Mouse (Mus musculus) limb, embryonic 14.5 days (tissue): ENCODE results near the gene Nxpe4. TPM values are rescaled to one million over a fixed set of nuclear protein-coding genes. Genes with fewer than 3 reads are reported as not detected.
A peak's percentile ranks its signal among the peaks of the same experiment; 100 is the strongest.

ENCODE experiments used
- ATAC-seq: fragments of 200-750 bp; cut with Nextera tagmentation; 2 replicates; pipeline ENCODE4 v1.8.0; 2017; ENCODE audit warnings: low read depth, moderate number of reproducible peaks, moderate TSS enrichment; ENCODE audit not compliant: low FRiP score
- DNase-seq: peaks from one replicate; pipeline ENCODE4 v3.0.0-alpha.2; 2015; ENCODE audit warnings: low spot score
- H3K27ac ChIP-seq: fragments of 300-500 bp; sonication (generic); replicated peaks from 2 replicates; pipeline ENCODE4 v1.5.1; 2014; ENCODE audit warnings: low read depth, mild to moderate bottlenecking, low read length, moderate library complexity, mixed read lengths
- H3K27me3 ChIP-seq: fragments of 300-500 bp; sonication (generic); 2 replicates; pipeline ENCODE4 v1.6.1; 2014; ENCODE audit warnings: low read length, mixed read lengths; ENCODE audit not compliant: control insufficient read depth, insufficient read depth
- H3K36me3 ChIP-seq: fragments of 300-500 bp; sonication (generic); 2 replicates; pipeline ENCODE4 v1.6.1; 2014; ENCODE audit warnings: mild to moderate bottlenecking, low read length, moderate library complexity, mixed read lengths; ENCODE audit not compliant: control insufficient read depth, insufficient read depth
- H3K4me1 ChIP-seq: fragments of 300-500 bp; sonication (generic); 2 replicates; pipeline ENCODE4 v1.6.1; 2014; ENCODE audit warnings: antibody characterized with exemption, low read length, mixed read lengths; ENCODE audit not compliant: control insufficient read depth, insufficient read depth
- H3K4me2 ChIP-seq: fragments of 300-500 bp; sonication (generic); replicated peaks from 2 replicates; pipeline ENCODE4 v1.6.1; 2014; ENCODE audit warnings: low read depth, mild to moderate bottlenecking, low read length, moderate library complexity; ENCODE audit not compliant: severe bottlenecking
- H3K4me3 ChIP-seq: fragments of 300-500 bp; sonication (generic); replicated peaks from 2 replicates; pipeline ENCODE4 v1.5.1; 2014; ENCODE audit warnings: low read length
- H3K9ac ChIP-seq: fragments of 300-500 bp; sonication (generic); 2 replicates; pipeline ENCODE4 v1.6.1; 2014; ENCODE audit warnings: mild to moderate bottlenecking, low read depth, low read length, moderate library complexity; ENCODE audit not compliant: severe bottlenecking
- H3K9me3 ChIP-seq: fragments of 300-500 bp; sonication (generic); 2 replicates; pipeline ENCODE4 v1.6.1; 2016; ENCODE audit warnings: low read length; ENCODE audit not compliant: control insufficient read depth
- POLR2A ChIP-seq: fragments of 200-500 bp; IDR thresholded peaks from 2 replicates; pipeline ENCODE4 v1.8.0; 2012; ENCODE audit warnings: inconsistent platforms, mild to moderate bottlenecking, moderate library complexity, borderline replicate concordance; ENCODE audit not compliant: insufficient read depth, insufficient read length; ENCODE audit errors: extremely low read depth
- WGBS: fragments of 180-500 bp; shearing (Covaris S2); extraction: QIAGEN DNeasy Blood & Tissue Kit; methylation state at CpG from one replicate; pipeline ENCODE4 v1.1.7; 2014; 5-methylcytosine and 5-hydroxymethylcytosine counted together
- polyA plus RNA-seq, 2 experiments: library from polyadenylated mRNA; depleted of rRNA in 1 of 2; stranded (reverse) in 1 of 2; unstranded in 1 of 2; fragments of >200 nt; fragmentation: Nextera tagmentation in 1 of 2; extraction: Ambion mirVana in 1 of 2; gene quantifications; 2 replicates each; pipeline versions ENCODE4 v1.2.1 to v1.2.3; 2012 to 2014

Nxpe4 gene
- polyA plus RNA-seq, 2 experiments = 6.3 to 8.2 TPM

DNA sequence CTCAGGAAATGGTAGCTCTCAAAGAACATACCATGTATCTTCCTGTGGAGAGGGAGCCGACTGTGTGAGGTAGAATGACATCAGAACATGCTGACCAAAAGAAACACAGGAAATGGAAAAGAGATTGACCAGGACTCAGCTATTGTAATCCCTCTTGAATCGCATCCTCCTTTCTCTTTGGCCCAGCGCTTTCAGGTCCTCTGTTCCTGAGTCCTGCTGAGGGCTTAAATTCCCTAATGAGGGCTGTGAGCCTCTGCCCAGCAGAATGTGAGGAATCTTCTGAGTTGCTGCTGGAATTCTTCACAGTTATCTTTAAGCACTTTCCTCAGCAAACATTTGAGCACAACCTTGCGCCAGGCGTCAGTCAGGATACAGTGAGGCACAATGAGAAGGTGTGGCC, 78.6 kb downstream of the Nxpe4 start:
- WGBS = 75% methylated on average over 5 of the region's 5 CpGs
- H3K27me3 ChIP-seq = no peaks in the 10 kb centered on the region
- no peaks in the 10 kb centered on the region for H3K36me3 ChIP-seq
- H3K27ac ChIP-seq = no peak overlapping the region
- H3K4me1 ChIP-seq = no peaks in the 10 kb centered on the region
- H3K4me2 ChIP-seq = no peak overlapping the region
- ATAC-seq (no peak), DNase-seq (no peak)
- TF ChIP-seq POLR2A = no peak
- H3K9ac ChIP-seq = no peak overlapping the region
- H3K9me3 ChIP-seq = no peaks in the 10 kb centered on the region
- no peak overlapping the region for H3K4me3 ChIP-seq

DNA sequence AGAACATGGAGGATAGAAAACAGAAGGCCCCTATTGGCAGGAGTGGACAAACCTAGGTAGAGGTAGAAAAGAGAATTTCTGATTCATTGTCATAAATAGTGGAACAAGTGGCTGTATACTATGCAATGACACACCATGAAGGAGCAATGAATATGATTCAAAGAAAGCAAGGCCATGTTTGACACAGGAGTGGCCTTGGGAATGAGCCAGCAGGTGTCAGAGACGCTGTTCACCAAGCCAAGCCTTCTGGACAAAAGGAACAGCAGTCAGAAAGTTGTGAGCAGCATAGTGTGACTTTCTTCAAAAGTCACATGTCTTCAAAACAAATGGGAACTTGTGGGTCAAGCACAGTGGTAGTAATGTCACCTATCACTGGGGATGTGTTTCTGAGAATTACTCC, 80.0 kb downstream of the Nxpe4 start:
- Histone ChIP-seq H3K9ac (no peak overlapping the region), H3K4me2 (no peak overlapping the region), H3K4me3 (no peak overlapping the region), H3K27ac (no peak overlapping the region), H3K36me3 (no peaks in the 10 kb centered on the region), H3K9me3 (no peaks in the 10 kb centered on the region), H3K27me3 (no peaks in the 10 kb centered on the region), H3K4me1 (no peaks in the 10 kb centered on the region)
- 88% methylated on average over 1 of the region's 1 CpGs for WGBS
- TF ChIP-seq POLR2A = no peak
- DNase-seq (no peak), ATAC-seq (no peak)

DNA sequence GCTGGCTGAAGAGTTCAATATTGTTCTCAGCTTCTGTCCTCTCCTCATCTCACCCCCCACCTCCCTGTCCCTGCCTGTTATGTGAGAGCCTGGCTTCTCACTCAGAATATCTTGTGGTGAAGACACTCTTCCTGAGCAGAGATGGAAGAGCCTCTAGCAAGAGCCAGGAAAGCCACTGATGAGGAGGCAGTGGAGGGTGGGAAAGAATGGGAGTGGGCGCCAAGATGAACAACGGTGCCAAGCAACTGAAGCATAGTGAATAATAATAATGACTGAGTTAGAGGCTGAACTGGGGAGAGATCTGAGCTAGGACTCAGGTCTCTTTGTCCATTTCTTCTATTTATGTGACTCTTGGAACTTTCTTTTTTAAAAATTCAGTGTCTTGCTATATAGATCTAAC, 80.9 kb downstream of the Nxpe4 start:
- Histone ChIP-seq H3K4me1 (no peaks in the 10 kb centered on the region), H3K4me2 (no peak overlapping the region), H3K27ac (no peak overlapping the region), H3K9ac (no peak overlapping the region), H3K27me3 (no peaks in the 10 kb centered on the region), H3K36me3 (no peaks in the 10 kb centered on the region), H3K4me3 (no peak overlapping the region), H3K9me3 (no peaks in the 10 kb centered on the region)
- whole genome bisulfite sequencing = 92% methylated on average over 2 of the region's 2 CpGs
- ATAC-seq (no peak), DNase-seq (no peak)
- no peak for TF ChIP-seq POLR2A

DNA sequence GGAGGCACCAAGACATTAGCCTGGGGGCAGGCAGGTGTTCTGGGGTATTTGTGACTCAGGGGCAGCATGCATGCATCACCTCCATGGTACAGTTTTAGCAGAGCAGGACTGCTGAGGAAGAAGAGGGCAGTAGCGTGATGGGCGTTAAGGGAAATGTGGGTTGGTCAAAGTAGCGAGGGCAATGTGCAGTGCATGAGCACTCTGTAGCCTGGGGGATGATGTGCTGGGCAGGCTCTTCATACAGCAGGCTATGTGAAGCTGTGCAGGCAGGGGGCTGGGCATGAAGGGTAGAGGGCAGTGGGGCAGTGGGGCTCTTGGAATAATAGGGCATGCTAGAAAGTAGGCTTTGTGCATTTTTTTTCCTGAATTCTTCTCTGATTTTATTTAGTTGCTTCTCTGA, 82.4 kb downstream of the Nxpe4 start:
- no peak for TF ChIP-seq POLR2A
- WGBS = 55% methylated on average over 3 of the region's 3 CpGs
- no peak overlapping the region for H3K9ac ChIP-seq
- no peak overlapping the region for H3K27ac ChIP-seq
- no peaks in the 10 kb centered on the region for H3K27me3 ChIP-seq
- no peak overlapping the region for H3K4me3 ChIP-seq
- DNase-seq (no peak), ATAC-seq (no peak)
- H3K4me2 ChIP-seq = no peak overlapping the region
- H3K9me3 ChIP-seq = no peaks in the 10 kb centered on the region
- H3K4me1 ChIP-seq = 0 out of 2 replicates have a peak, but pooled peaks cover 3% of the 10 kb centered on the region
- no peaks in the 10 kb centered on the region for H3K36me3 ChIP-seq

DNA sequence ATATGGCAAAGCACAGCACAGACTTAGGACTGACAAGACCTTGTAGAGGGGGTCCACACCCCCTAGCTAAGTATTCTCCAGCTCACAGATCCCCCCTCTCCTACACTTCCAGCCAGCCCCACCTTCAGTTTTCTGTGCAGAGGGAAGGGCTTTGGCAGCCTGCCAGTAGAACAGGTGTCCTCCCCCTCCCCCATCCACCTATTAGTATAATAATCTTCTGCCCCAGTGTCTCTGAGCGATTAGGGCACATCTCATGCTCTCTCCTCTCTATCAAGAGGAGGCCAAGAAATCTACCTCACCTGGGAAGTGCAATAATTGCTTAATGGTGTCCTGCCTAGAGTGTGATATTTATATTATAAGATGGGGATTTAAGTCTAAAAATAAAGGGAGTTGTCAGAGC, 83.7 kb downstream of the Nxpe4 start:
- H3K9ac ChIP-seq = no peak overlapping the region
- no peak overlapping the region for H3K27ac ChIP-seq
- 45% methylated on average over 1 of the region's 1 CpGs for WGBS
- DNase-seq = no peak
- ATAC-seq = no peak
- TF ChIP-seq POLR2A = no peak
- no peak overlapping the region for H3K4me2 ChIP-seq
- H3K4me1 ChIP-seq = 0 out of 2 replicates have a peak, but pooled peaks cover 3% of the 10 kb centered on the region
- H3K36me3 ChIP-seq = no peaks in the 10 kb centered on the region
- H3K27me3 ChIP-seq = no peaks in the 10 kb centered on the region
- H3K4me3 ChIP-seq = no peak overlapping the region
- H3K9me3 ChIP-seq = no peaks in the 10 kb centered on the region

DNA sequence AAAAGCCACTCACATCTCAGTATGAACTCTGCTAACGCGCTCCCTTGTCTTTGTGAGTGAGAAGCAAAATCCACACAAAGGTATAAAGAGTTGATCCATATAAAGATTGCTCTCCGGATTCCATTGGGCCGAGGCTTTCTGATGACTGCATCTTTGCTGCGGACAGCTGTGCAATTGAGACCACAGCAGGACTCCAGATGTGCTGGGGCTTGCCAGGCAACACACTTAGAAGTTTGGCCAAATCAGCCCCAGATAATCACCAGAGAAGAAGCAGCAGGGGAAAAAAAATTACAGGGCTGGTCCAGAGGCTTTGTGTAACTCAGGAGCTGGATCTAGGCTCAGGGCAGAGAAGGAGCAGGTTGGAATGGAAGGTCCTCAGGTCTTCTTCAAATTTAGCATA, 85.5 kb downstream of the Nxpe4 start:
- H3K9me3 ChIP-seq = no peaks in the 10 kb centered on the region
- H3K4me2 ChIP-seq = no peak overlapping the region
- no peak overlapping the region for H3K27ac ChIP-seq
- H3K27me3 ChIP-seq = no peaks in the 10 kb centered on the region
- TF ChIP-seq POLR2A = no peak
- no peak overlapping the region for H3K9ac ChIP-seq
- H3K4me1 ChIP-seq = peaks cover 3% of the 10 kb centered on the region; the same call in 1 of the 2 replicates
- DNase-seq (peak; percentile 48), ATAC-seq (no peak)
- no peak overlapping the region for H3K4me3 ChIP-seq
- no peaks in the 10 kb centered on the region for H3K36me3 ChIP-seq
- 32% methylated on average over 5 of the region's 5 CpGs for WGBS
